Mouse (Mus musculus) heart, embryonic 11.5 days (tissue): ENCODE results near the gene Gpr4. TPM values are rescaled to one million over a fixed set of nuclear protein-coding genes. Genes with fewer than 3 reads are reported as not detected.

Source experiments
- microRNA counts: library from miRNA; unstranded; fragments of <30 nt; microRNA quantifications from one replicate; lab custom pipeline; 2015
- microRNA-seq: library from miRNA; unstranded; fragments of <30 nt; microRNA quantifications from one replicate; pipeline ENCODE4, GENCODE M21; 2016; ENCODE audit warnings: borderline number of aligned reads
- polyA plus RNA-seq: library from polyadenylated mRNA; unstranded; fragments of >200 nt; fragmentation: Nextera tagmentation; extraction: Ambion mirVana; gene quantifications from 2 replicates; pipeline ENCODE4 v1.2.1, GENCODE M21; 2014

Gpr4 gene
- polyA plus RNA-seq, 1 experiment from 2014 or later, result 1.3 TPM

MicroRNA genes within 50 kb of the gene (microRNA counts, 519-probe panel; counts per million panel counts)
- microRNA mmu-miR-330 (lab: Ali Mortazavi, UCI), result 32.2 counts per million

Small RNA genes within 50 kb of the gene (microRNA-seq; reads per million reads assigned to microRNA genes)
- gene Mir330, result 271 reads per million, percentile 74 among the genes with 10 or more reads in this experiment

Other genes with a start within 250 kb of the Gpr4 start
- not detected in 2 replicates for gene Nanos2, start 225.1 kb upstream of the Gpr4 start, polyA plus RNA-seq
- 2.1 and 2.2 TPM in 2 replicates for gene Mypop, start 221.3 kb upstream of the Gpr4 start, polyA plus RNA-seq
- 13.9 and 14.2 TPM in 2 replicates for gene Irf2bp1, start 208.5 kb upstream of the Gpr4 start, polyA plus RNA-seq
- 0.59 TPM in 1 of 2 replicates, not detected in the other for gene Foxa3, start 189.0 kb upstream of the Gpr4 start, polyA plus RNA-seq
- 17.6 and 21.4 TPM in 2 replicates for gene Sympk, start 188.2 kb upstream of the Gpr4 start, polyA plus RNA-seq
- gene Rsph6a, start 157.8 kb upstream of the Gpr4 start, polyA plus RNA-seq, result not detected in 2 replicates
- gene Dmwd, start 136.3 kb upstream of the Gpr4 start, polyA plus RNA-seq, result 15.2 and 16.2 TPM in 2 replicates
- gene Dmpk, start 128.7 kb upstream of the Gpr4 start, polyA plus RNA-seq, result 17.0 and 17.7 TPM in 2 replicates
- 6.6 and 6.9 TPM in 2 replicates for gene Six5, start 117.9 kb upstream of the Gpr4 start, polyA plus RNA-seq
- gene Gm4969, start 94.2 kb upstream of the Gpr4 start, polyA plus RNA-seq, result 2.2 and 2.7 TPM in 2 replicates
- 6.3 and 6.4 TPM in 2 replicates for gene Fbxo46, start 92.7 kb upstream of the Gpr4 start, polyA plus RNA-seq
- gene Qpctl, start 63.2 kb upstream of the Gpr4 start, polyA plus RNA-seq, result 6.4 and 7.6 TPM in 2 replicates
- 120 and 125 TPM in 2 replicates for gene Snrpd2, start 62.8 kb upstream of the Gpr4 start, polyA plus RNA-seq
- gene Gipr, start 46.4 kb upstream of the Gpr4 start, polyA plus RNA-seq, result 9.0 and 10.8 TPM in 2 replicates
- 5.4 and 6.9 TPM in 2 replicates for gene Eml2, start 36.1 kb upstream of the Gpr4 start, polyA plus RNA-seq
- 41.2 and 41.6 TPM in 2 replicates for gene Opa3, start 15.8 kb downstream of the Gpr4 start, polyA plus RNA-seq
- 61.9 and 102 TPM in 2 replicates for gene Vasp, start 59.3 kb downstream of the Gpr4 start, polyA plus RNA-seq
- 0.34 TPM in 1 of 2 replicates, not detected in the other for gene Ppm1n, start 67.5 kb downstream of the Gpr4 start, polyA plus RNA-seq
- 25.3 and 31.2 TPM in 2 replicates for gene Rtn2, start 70.1 kb downstream of the Gpr4 start, polyA plus RNA-seq
- 0.11 and 0.17 TPM in 2 replicates for gene Fosb, start 97.5 kb downstream of the Gpr4 start, polyA plus RNA-seq
- 72.5 and 74.5 TPM in 2 replicates for gene Ercc1, start 132.2 kb downstream of the Gpr4 start, polyA plus RNA-seq
- 17.6 and 18.9 TPM in 2 replicates for gene Cd3eap, start 146.9 kb downstream of the Gpr4 start, polyA plus RNA-seq
- gene Ppp1r13l, start 147.2 kb downstream of the Gpr4 start, polyA plus RNA-seq, result 12.4 and 17.6 TPM in 2 replicates
- 6.1 and 6.6 TPM in 2 replicates for gene Ercc2, start 169.5 kb downstream of the Gpr4 start, polyA plus RNA-seq
- gene Klc3, start 191.6 kb downstream of the Gpr4 start, polyA plus RNA-seq, result 2.2 and 3.7 TPM in 2 replicates
- 11.0 and 13.3 TPM in 2 replicates for gene Ckm, start 192.2 kb downstream of the Gpr4 start, polyA plus RNA-seq
- 8.0 and 9.7 TPM in 2 replicates for gene Mark4, start 246.3 kb downstream of the Gpr4 start, polyA plus RNA-seq